Mouse (Mus musculus): ENCODE measurements around the gene Odr4. TPM values are rescaled to one million over a fixed set of nuclear protein-coding genes. Genes with fewer than 3 reads are reported as not detected.

Gene Odr4
- 10 to 100 TPM; 46.8 to 53.1 TPM for total RNA-seq (2021)
- long read RNA-seq, experiment 1, transcript Odr4-205 (14 exons, 3,273 nt): major isoform, 23 of 51 reads
- long read RNA-seq, experiment 1, partial matches to known transcripts: 1 of 51 reads
- long read RNA-seq, experiment 1, other reads (novel, unspliced or antisense): 26 of 51 reads
- long read RNA-seq, experiment 2, transcript Odr4-205 (14 exons, 3,273 nt): major isoform, 19 of 42 reads
- long read RNA-seq, experiment 2, partial matches to known transcripts: 3 of 42 reads
- long read RNA-seq, experiment 2, other reads (novel, unspliced or antisense): 20 of 42 reads

- intact Hi-C loops (cut with DNase I): loop anchor here (5.0 to 10.0 kb wide), 2 partner anchors 1034 to 1362 kb away; partner anchors contain the start of genes Edem3, Swt1 and Trmt1l
- Histone ChIP-seq H3K27ac (peak within 1 kb of the TSS; percentile 100), H3K4me3 (peak within 1 kb of the TSS; percentile 87)
- TF ChIP-seq CTCF (IDR thresholded peaks at IDR 0.05): peak; percentile 67
- peak; percentile 98 to 99 for DNase-seq (ENCODE audit: extremely low spot score in 1 of 2, low spot score in 2 of 2)
Measured at GRCm38 (mm10) chr1:150392638-150393487, at the start of gene Odr4, which contains the start of gene Tpr. Odr4 (minus strand) TSS chr1:150393080. Tpr (plus strand) TSS chr1:150392838.

- no peak; the same call in none of the 2 replicates for TF ChIP-seq CTCF (IDR thresholded peaks at IDR 0.05)
- no peak overlapping the region for H3K27ac ChIP-seq
- intact Hi-C loops (cut with DNase I): no loop called here
- no peak overlapping the region for H3K4me3 ChIP-seq
- DNase-seq (ENCODE audit: extremely low spot score in 1 of 2, low spot score in 2 of 2): no peak
Measured at GRCm38 (mm10) chr1:150441731-150442130, 48.9 kb upstream of the Odr4 start.

GRCm38 (mm10) chr1:150438641-150439040 is 45.8 kb upstream of the Odr4 start:
- intact Hi-C loops (cut with DNase I): no loop called here

GRCm38 (mm10) chr1:150426216-150426615 is 33.3 kb upstream of the Odr4 start:
- no peak; the same call in 1 of the 2 replicates for TF ChIP-seq CTCF (IDR thresholded peaks at IDR 0.05)
- no peak for DNase-seq (ENCODE audit: extremely low spot score in 1 of 2, low spot score in 2 of 2)
- intact Hi-C loops (cut with DNase I): loop anchor here (10.0 kb wide), 1 partner anchor 1029 kb away; no protein-coding TSS in a partner anchor
- Histone ChIP-seq H3K27ac (no peak overlapping the region), H3K4me3 (no peak overlapping the region)

More at GRCm38 (mm10) chr1:150438641-150439040, 45.8 kb upstream of the Odr4 start:
- no peak for DNase-seq (ENCODE audit: extremely low spot score in 1 of 2, low spot score in 2 of 2)
- TF ChIP-seq CTCF (IDR thresholded peaks at IDR 0.05): no peak
- H3K4me3 ChIP-seq: no peak overlapping the region
- H3K27ac ChIP-seq: no peak overlapping the region

GRCm38 (mm10) chr1:150425665-150426064 is 32.8 kb upstream of the Odr4 start:
- no peak for TF ChIP-seq CTCF (IDR thresholded peaks at IDR 0.05)
- no peak for DNase-seq (ENCODE audit: extremely low spot score in 1 of 2, low spot score in 2 of 2)
- intact Hi-C loops (cut with DNase I): loop anchor here (10.0 kb wide), 1 partner anchor 1029 kb away; no protein-coding TSS in a partner anchor
- Histone ChIP-seq H3K4me3 (no peak overlapping the region), H3K27ac (no peak overlapping the region)

- intact Hi-C loops (cut with DNase I): no loop called here
- H3K27ac ChIP-seq: no peak overlapping the region
- no peak for DNase-seq (ENCODE audit: extremely low spot score in 1 of 2, low spot score in 2 of 2)
- no peak overlapping the region for H3K4me3 ChIP-seq
- no peak for TF ChIP-seq CTCF (IDR thresholded peaks at IDR 0.05)
Measured at GRCm38 (mm10) chr1:150418426-150418825, 25.5 kb upstream of the Odr4 start.

- no peak overlapping the region for H3K27ac ChIP-seq
- intact Hi-C loops (cut with DNase I): loop anchor here (2.0 kb wide), 1 partner anchor 19 kb away; no protein-coding TSS in a partner anchor
- no peak for TF ChIP-seq CTCF (IDR thresholded peaks at IDR 0.05)
- DNase-seq (ENCODE audit: extremely low spot score in 1 of 2, low spot score in 2 of 2): no peak
- H3K4me3 ChIP-seq: no peak overlapping the region
Measured at GRCm38 (mm10) chr1:150416006-150416405, 23.1 kb upstream of the Odr4 start.

- H3K27ac ChIP-seq: no peak overlapping the region
- H3K4me3 ChIP-seq: no peak overlapping the region
- DNase-seq (ENCODE audit: extremely low spot score in 1 of 2, low spot score in 2 of 2): no peak
- intact Hi-C loops (cut with DNase I): loop anchor here (5.0 to 10.0 kb wide), 2 partner anchors 37 to 955 kb away; no protein-coding TSS in a partner anchor
- TF ChIP-seq CTCF (IDR thresholded peaks at IDR 0.05): no peak
Measured at GRCm38 (mm10) chr1:150409996-150410395, 17.1 kb upstream of the Odr4 start.

GRCm38 (mm10) chr1:150407285-150407684 is 14.4 kb upstream of the Odr4 start:
- DNase-seq (ENCODE audit: extremely low spot score in 1 of 2, low spot score in 2 of 2): no peak
- intact Hi-C loops (cut with DNase I): loop anchor here (2.0 to 10.0 kb wide), 2 partner anchors 22 to 958 kb away; no protein-coding TSS in a partner anchor

GRCm38 (mm10) chr1:150404555-150404954 is 11.7 kb upstream of the Odr4 start:
- no peak for TF ChIP-seq CTCF (IDR thresholded peaks at IDR 0.05)
- Histone ChIP-seq H3K27ac (no peak overlapping the region), H3K4me3 (no peak overlapping the region)
- no peak for DNase-seq (ENCODE audit: extremely low spot score in 1 of 2, low spot score in 2 of 2)
- intact Hi-C loops (cut with DNase I): loop anchor here (10.0 kb wide), 1 partner anchor 960 kb away; no protein-coding TSS in a partner anchor

More at GRCm38 (mm10) chr1:150407285-150407684, 14.4 kb upstream of the Odr4 start:
- no peak overlapping the region for H3K4me3 ChIP-seq
- H3K27ac ChIP-seq: no peak overlapping the region
- TF ChIP-seq CTCF (IDR thresholded peaks at IDR 0.05): no peak

GRCm38 (mm10) chr1:150403914-150404313 is 11.0 kb upstream of the Odr4 start:
- no peak for DNase-seq (ENCODE audit: extremely low spot score in 1 of 2, low spot score in 2 of 2)
- intact Hi-C loops (cut with DNase I): loop anchor here (10.0 kb wide), 1 partner anchor 961 kb away; no protein-coding TSS in a partner anchor
- Histone ChIP-seq H3K4me3 (no peak overlapping the region), H3K27ac (no peak overlapping the region)
- no peak for TF ChIP-seq CTCF (IDR thresholded peaks at IDR 0.05)
